Mouse (Mus musculus) small intestine, adult 2 months (tissue): Measurements from ENCODE around the gene Zfp667. TPM values are rescaled to one million over a fixed set of nuclear protein-coding genes. Genes with fewer than 3 reads are reported as not detected.
A peak's percentile ranks its signal among the peaks of the same experiment; 100 is the strongest.
"Not testable (repeated sequence)": the region's sequence is repeated elsewhere in the genome, so short reads cannot be mapped to it uniquely, and the experiment has no call there.

Experiments
- H3K27ac ChIP-seq: fragments of 200-500 bp; 2 replicates; pipeline ENCODE4 v1.5.1; 2012; ENCODE audit warnings: low read depth, low read length, control low read depth, inconsistent platforms; ENCODE audit not compliant: insufficient read depth
- H3K27me3 ChIP-seq: fragments of 200-500 bp; 2 replicates; pipeline ENCODE4 v1.6.1; 2012; ENCODE audit warnings: mild to moderate bottlenecking, moderate library complexity, low read length, inconsistent platforms; ENCODE audit not compliant: control insufficient read depth, insufficient read depth
- H3K36me3 ChIP-seq: fragments of 200-500 bp; 2 replicates; pipeline ENCODE4 v1.6.1; 2012; ENCODE audit warnings: mild to moderate bottlenecking, low read length, control low read depth, inconsistent platforms; ENCODE audit not compliant: control insufficient read depth, insufficient read depth
- H3K4me1 ChIP-seq: fragments of 200-500 bp; 2 replicates; pipeline ENCODE4 v1.6.1; 2012; ENCODE audit warnings: low read length, inconsistent platforms, mixed read lengths; ENCODE audit not compliant: control insufficient read depth, insufficient read depth, insufficient read length
- H3K4me3 ChIP-seq: fragments of 200-500 bp; 2 replicates; pipeline ENCODE4 v1.5.1; 2012; ENCODE audit warnings: low read depth, mild to moderate bottlenecking, control low read depth, inconsistent platforms, low read length, moderate library complexity
- CTCF ChIP-seq: fragments of 200-500 bp; IDR thresholded peaks from 2 replicates; pipeline ENCODE4 v1.5.1; 2012; ENCODE audit warnings: low read depth, mild to moderate bottlenecking, control low read depth, inconsistent platforms, low read length, moderate library complexity, mixed read lengths; ENCODE audit not compliant: insufficient replicate concordance, insufficient read length; ENCODE audit errors: extremely low read depth
- POLR2A ChIP-seq: fragments of 200-500 bp; IDR thresholded peaks from 2 replicates; pipeline ENCODE4 v1.6.1; 2012; ENCODE audit warnings: low read depth, mild to moderate bottlenecking, control low read depth, inconsistent platforms, low read length, moderate library complexity
- WGBS: fragments of 180-500 bp; shearing (Covaris S2); methylation state at CpG from one replicate; pipeline ENCODE4 v1.1.7; 2018; 5-methylcytosine and 5-hydroxymethylcytosine counted together
- polyA plus RNA-seq: library from polyadenylated mRNA; depleted of rRNA; stranded (reverse); fragments of >200 nt; gene quantifications from 2 replicates; pipeline ENCODE4 v1.2.3, GENCODE M21; 2012; rRNA removed

Zfp667 gene
- 0.10 TPM in 2 replicates for polyA plus RNA-seq

GRCm38 (mm10) chr7:6285842-6286705, at the start of gene Zfp667:
Gene Zfp667 (plus strand): TSS chr7:6286579.
- Histone ChIP-seq H3K36me3 (no peaks in the 10 kb centered on the region), H3K27me3 (no peaks in the 10 kb centered on the region), H3K4me3 (peak within 1 kb of the TSS; percentile 73), H3K27ac (peak within 1 kb of the TSS; percentile 18), H3K4me1 (peaks cover 3% of the 10 kb centered on the region; the same call in 1 of the 2 replicates)
- TF ChIP-seq CTCF = no peak
- peak; percentile 47; the same call in 1 of the 2 replicates for TF ChIP-seq POLR2A
- WGBS = 2% methylated on average over 50 of the region's 50 CpGs

DNA sequence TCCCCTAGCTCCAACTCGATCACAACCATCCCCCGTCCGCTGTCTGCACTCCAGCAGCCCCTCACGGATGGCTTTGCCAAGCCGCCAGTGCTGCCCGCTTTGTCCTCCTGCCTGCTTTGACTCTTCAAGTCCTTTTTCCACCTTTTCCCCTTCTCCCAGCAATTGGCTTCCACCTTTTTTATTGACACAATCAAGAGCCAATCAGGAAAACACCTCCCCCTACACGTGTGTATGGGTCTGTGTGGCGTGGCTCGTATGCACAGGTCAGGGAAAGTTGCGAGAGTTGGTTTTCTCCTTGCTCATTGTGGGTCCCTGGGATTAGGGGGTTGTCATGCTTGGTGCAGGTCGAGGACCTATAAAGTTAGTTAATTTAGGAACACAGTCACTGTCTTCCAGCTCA, 46.6 kb upstream of the Zfp667 start:
- TF ChIP-seq POLR2A (no peak), CTCF (no peak)
- Histone ChIP-seq H3K27me3 (no peaks in the 10 kb centered on the region), H3K27ac (no peak overlapping the region), H3K4me3 (no peak overlapping the region), H3K4me1 (no peaks in the 10 kb centered on the region), H3K36me3 (no peaks in the 10 kb centered on the region)
- WGBS = 39% methylated on average over 11 of the region's 11 CpGs

DNA sequence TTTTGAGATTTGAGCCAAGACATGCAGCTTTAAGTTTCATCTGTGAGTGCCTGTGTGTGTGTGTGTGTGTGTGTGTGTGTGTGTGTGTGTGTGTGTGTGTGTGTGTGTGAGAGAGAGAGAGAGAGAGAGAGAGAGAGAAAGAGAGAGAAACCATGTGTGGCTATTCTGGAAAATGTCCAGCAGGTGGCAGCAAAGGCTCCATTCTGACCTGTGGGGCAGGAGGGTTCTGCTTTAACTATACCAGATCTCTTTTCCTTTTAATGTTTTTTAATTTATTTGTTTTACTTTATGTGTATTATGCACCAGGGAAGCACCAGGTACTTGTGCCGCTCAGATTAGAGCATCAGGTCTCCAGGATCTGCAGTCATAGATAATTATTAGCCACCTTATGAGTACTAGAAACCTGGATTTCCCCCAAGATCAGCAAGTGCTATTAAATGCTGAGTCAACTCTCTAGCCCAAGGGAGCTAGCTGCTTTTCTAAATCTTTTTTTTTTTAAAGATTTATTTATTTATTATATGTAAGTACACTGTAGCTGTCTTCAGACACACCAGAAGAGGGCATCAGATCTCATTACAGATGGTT, 45.4 kb upstream of the Zfp667 start:
- WGBS = 11% methylated on average over 1 of the region's 1 CpGs
- H3K27me3 ChIP-seq, H3K27ac ChIP-seq, H3K36me3 ChIP-seq, H3K4me1 ChIP-seq, H3K4me3 ChIP-seq: not testable (repeated sequence)
- peak; percentile 57; the same call in 1 of the 2 replicates for TF ChIP-seq CTCF

DNA sequence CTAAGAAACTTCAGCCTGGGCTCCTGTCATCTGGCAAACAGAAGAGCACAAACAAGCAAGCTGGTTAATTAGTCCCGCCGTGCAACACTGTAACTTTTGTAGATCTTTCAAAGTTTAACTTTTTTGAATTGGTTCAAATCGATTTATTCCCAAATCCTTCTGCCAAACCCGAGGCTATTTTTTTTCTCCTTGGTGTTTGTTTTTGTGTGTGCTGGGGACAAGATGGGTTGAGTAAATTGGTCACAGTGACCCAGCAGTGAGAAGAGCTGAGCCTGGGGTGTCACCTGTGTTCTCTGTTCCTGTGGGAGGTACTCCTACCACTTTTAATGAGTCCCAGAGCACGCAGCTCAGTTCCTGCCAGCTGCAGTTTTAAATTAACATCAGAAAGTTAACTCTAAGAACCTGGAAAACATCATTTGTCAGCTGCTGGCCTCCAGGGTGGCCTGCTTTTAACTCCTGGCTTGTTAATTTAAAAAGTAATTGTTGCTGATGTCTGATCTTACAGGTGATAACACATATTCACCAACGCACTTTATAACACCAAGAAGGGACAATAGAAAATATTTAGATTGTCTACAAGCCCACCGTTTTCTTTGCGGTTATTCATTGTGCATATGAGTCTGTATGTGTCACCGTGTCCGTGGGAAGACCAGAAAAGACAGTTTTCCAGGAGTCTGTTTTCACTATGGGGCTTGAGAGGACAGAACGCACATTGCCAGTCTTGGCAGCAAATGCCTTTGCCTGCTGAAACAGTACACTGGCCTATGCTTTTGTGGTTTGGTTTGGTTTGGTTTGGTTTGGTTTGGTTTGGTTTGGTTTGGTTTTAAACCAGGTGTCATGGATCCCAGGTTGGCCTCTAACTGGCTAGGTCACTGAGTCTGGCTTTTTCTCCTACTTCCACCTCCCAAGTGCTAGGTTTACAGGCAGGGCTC, 41.8 kb upstream of the Zfp667 start:
- no peak overlapping the region for H3K4me3 ChIP-seq
- H3K36me3 ChIP-seq = no peaks in the 10 kb centered on the region
- TF ChIP-seq POLR2A (no peak), CTCF (no peak)
- 40% methylated on average over 11 of the region's 11 CpGs for WGBS
- no peaks in the 10 kb centered on the region for H3K4me1 ChIP-seq
- no peaks in the 10 kb centered on the region for H3K27me3 ChIP-seq
- no peak overlapping the region for H3K27ac ChIP-seq

DNA sequence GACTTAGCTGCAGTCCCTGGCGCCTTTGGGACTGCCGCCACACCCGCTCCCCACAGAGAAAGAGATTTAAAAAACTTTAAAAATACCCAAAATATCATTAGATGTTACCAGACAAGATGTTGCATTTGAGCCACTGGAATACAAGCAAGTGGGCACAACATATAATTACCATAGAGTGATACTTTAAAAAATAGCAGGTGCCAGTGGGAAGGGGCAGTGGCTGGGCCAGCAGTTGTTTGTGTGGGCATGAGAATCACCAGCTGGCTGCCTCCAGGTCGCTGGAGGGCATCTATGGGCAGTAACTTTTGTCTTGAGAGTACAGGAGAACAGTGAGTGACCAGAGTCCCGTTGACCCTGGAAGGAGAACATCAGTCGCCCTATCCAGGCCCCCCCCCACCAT, 34.0 kb upstream of the Zfp667 start, which contains the start of gene Epp13:
Gene Epp13, plus strand, starts transcription at position 301 of the 400 bp plus-strand sequence.
- H3K27ac ChIP-seq = no peak within 1 kb of the TSS
- no peaks in the 10 kb centered on the region for H3K36me3 ChIP-seq
- TF ChIP-seq POLR2A = no peak
- TF ChIP-seq CTCF = no peak
- H3K4me1 ChIP-seq = no peaks in the 10 kb centered on the region
- no peak within 1 kb of the TSS for H3K4me3 ChIP-seq
- WGBS = 82% methylated on average over 6 of the region's 6 CpGs
- no peaks in the 10 kb centered on the region for H3K27me3 ChIP-seq

DNA sequence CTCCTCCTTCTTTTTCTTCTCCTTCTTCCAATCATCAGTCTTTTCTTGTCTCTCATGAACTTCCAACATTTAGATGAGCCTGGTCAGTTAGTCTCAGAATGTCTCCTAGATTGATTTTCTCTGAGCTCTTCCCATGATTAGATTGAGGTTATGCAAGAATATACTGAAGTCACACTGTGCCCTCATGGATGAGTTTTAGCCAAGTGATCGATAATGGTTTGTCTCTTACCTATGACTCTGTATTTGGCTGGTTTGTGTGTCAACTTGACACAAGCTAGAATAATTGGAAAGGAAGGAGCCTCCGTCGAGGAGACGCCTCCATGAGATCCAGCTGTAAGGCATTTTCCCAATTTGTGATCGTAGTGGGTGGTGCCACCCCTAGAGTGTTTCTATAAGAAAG, 31.9 kb upstream of the Zfp667 start:
- Histone ChIP-seq H3K4me1 (no peaks in the 10 kb centered on the region), H3K27me3 (no peaks in the 10 kb centered on the region), H3K27ac (no peak overlapping the region), H3K4me3 (no peak overlapping the region), H3K36me3 (no peaks in the 10 kb centered on the region)
- WGBS = 89% methylated on average over 5 of the region's 5 CpGs
- no peak for TF ChIP-seq CTCF
- no peak for TF ChIP-seq POLR2A
